Mouse (Mus musculus) stomach, embryonic 14.5 days (tissue): ENCODE data around the gene Atp9a. TPM values are rescaled to one million over a fixed set of nuclear protein-coding genes. Genes with fewer than 3 reads are reported as not detected.

Source experiments
- ATAC-seq: fragments of 200-750 bp; cut with Nextera tagmentation; 2 replicates; pipeline ENCODE4 v1.8.0; 2017; ENCODE audit warnings: low read depth, moderate TSS enrichment; ENCODE audit not compliant: insufficient number of reproducible peaks, insufficient read depth, low FRiP score
- H3K27ac ChIP-seq: fragments of 300-500 bp; sonication (generic); 2 replicates; pipeline ENCODE4 v1.5.1; 2014; ENCODE audit warnings: mild to moderate bottlenecking, low read length, moderate library complexity, mixed read lengths
- H3K27me3 ChIP-seq: fragments of 300-500 bp; sonication (generic); 2 replicates; pipeline ENCODE4 v1.6.1; 2014; ENCODE audit warnings: low read length, control low read depth, mixed read lengths; ENCODE audit not compliant: control insufficient read depth, insufficient read depth
- H3K36me3 ChIP-seq: fragments of 300-500 bp; sonication (generic); 2 replicates; pipeline ENCODE4 v1.6.1; 2014; ENCODE audit warnings: mild to moderate bottlenecking, control low read depth, low read length, moderate library complexity, mixed read lengths; ENCODE audit not compliant: control insufficient read depth, insufficient read depth
- H3K4me1 ChIP-seq: fragments of 300-500 bp; sonication (generic); 2 replicates; pipeline ENCODE4 v1.6.1; 2014; ENCODE audit warnings: low read length, control low read depth, mixed read lengths; ENCODE audit not compliant: control insufficient read depth, insufficient read depth
- H3K4me2 ChIP-seq: fragments of 300-500 bp; sonication (generic); replicated peaks from 2 replicates; pipeline ENCODE4 v1.6.1; 2014; ENCODE audit warnings: low read depth, low read length, control low read depth
- H3K4me3 ChIP-seq: fragments of 300-500 bp; sonication (generic); 2 replicates; pipeline ENCODE4 v1.5.1; 2014; ENCODE audit warnings: low read depth, low read length, control low read depth
- H3K9ac ChIP-seq: fragments of 300-500 bp; sonication (generic); replicated peaks from 2 replicates; pipeline ENCODE4 v1.6.1; 2014; ENCODE audit warnings: low read depth, mild to moderate bottlenecking, control low read depth, low read length, moderate library complexity, mixed read lengths
- H3K9me3 ChIP-seq: fragments of 300-500 bp; sonication (generic); 2 replicates; pipeline ENCODE4 v1.6.1; 2016; ENCODE audit warnings: low read depth, low read length, control low read depth; ENCODE audit not compliant: control insufficient read depth
- WGBS: fragments of 180-500 bp; shearing (Covaris S2); extraction: QIAGEN DNeasy Blood & Tissue Kit; methylation state at CpG from one replicate; pipeline ENCODE4 v1.1.7; 2014; 5-methylcytosine and 5-hydroxymethylcytosine counted together
- polyA plus RNA-seq: library from polyadenylated mRNA; unstranded; fragments of >200 nt; fragmentation: Nextera tagmentation; extraction: Ambion mirVana; gene quantifications from 2 replicates; pipeline ENCODE4 v1.2.1, GENCODE M21; 2014

The Atp9a gene
- polyA plus RNA-seq, 1 experiment from 2014 or later, result 12.6 TPM

- Histone ChIP-seq H3K4me1 (peaks cover 8% of the 10 kb centered on the region), H3K27me3 (0 out of 2 replicates have a peak, but pooled peaks cover 7% of the 10 kb centered on the region), H3K4me3 (peak within 1 kb of the TSS; percentile 57), H3K4me2 (peak within 1 kb of the TSS; percentile 99), H3K27ac (peak within 1 kb of the TSS; percentile 61; the same call in 1 of the 2 replicates), H3K9me3 (no peaks in the 10 kb centered on the region), H3K9ac (peak within 1 kb of the TSS; percentile 21; the same call in 1 of the 2 replicates), H3K36me3 (no peaks in the 10 kb centered on the region)
- WGBS, result 14% methylated on average over 10 of the region's 10 CpGs
- no peak for ATAC-seq
Observed at GRCm38 (mm10) chr2:168767582-168767981, 25.4 kb upstream of the Atp9a start, which contains the start of gene Sall4. Gene Sall4 (minus strand): TSS chr2:168767943.

GRCm38 (mm10) chr2:168766538-168767361 lies 24.5 kb upstream of the Atp9a start:
- H3K27me3 ChIP-seq, result 0 out of 2 replicates have a peak, but pooled peaks cover 7% of the 10 kb centered on the region
- no peaks in the 10 kb centered on the region for H3K36me3 ChIP-seq
- peak overlapping the region; percentile 57 for H3K4me3 ChIP-seq
- H3K27ac ChIP-seq, result peak overlapping the region; percentile 61; the same call in 1 of the 2 replicates
- 0 out of 2 replicates have a peak, but pooled peaks have one; percentile 38 for ATAC-seq
- H3K4me2 ChIP-seq, result peak overlapping the region; percentile 99
- WGBS, result under 1% methylated on average over 51 of the region's 52 CpGs
- H3K4me1 ChIP-seq, result peaks cover 15% of the 10 kb centered on the region
- no peaks in the 10 kb centered on the region for H3K9me3 ChIP-seq
- H3K9ac ChIP-seq, result peak overlapping the region; percentile 58

DNA sequence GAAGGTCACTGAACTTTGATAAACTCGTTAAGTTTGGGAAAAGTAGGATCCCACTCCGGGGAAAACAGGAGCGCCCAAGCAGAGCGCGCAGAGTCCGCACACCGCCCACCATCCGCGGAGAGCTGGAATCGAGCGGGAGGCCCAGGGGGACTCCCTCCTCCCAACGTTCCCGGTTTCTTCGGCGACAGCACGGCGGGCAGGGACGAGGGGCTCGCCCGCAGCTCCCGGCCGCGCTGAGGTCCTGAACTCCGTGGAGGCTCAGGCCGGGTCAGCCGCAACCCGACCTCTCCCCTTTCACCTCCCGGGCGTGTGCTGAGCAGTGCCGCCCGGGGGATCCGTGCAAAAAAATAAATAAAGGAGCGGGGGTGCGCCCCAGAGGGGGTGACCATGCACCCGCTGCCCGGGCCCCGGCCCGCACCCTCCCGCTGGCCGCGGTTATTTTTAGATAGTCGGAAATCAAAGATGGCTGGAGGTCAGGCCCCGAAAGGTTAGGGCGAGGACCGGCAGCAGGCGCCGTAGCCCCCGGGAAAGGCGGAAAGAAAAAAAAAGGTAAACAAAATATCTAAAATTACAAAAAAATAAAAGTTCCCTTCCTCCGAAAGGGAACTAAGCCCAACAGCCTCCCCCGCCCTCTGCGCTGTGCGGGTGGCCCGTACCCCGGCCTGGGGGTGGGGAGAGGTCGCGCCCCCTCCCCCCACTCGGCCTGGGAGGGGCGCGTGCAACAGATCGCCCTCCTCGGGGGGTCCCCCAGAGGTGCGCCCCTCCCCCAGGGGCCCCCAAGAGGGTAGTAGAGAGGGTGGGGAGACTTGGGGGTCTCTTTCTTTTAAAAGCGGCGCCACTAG lies 23.7 kb upstream of the Atp9a start:
- H3K27ac ChIP-seq, result peak overlapping the region; percentile 27; the same call in 1 of the 2 replicates
- H3K36me3 ChIP-seq, result no peaks in the 10 kb centered on the region
- 0 out of 2 replicates have a peak, but pooled peaks cover 7% of the 10 kb centered on the region for H3K27me3 ChIP-seq
- peak overlapping the region; percentile 99 for H3K4me2 ChIP-seq
- no peak for ATAC-seq
- no peaks in the 10 kb centered on the region for H3K9me3 ChIP-seq
- under 1% methylated on average over 64 of the region's 65 CpGs for WGBS
- peak overlapping the region; percentile 57 for H3K4me3 ChIP-seq
- peak overlapping the region; percentile 58 for H3K9ac ChIP-seq
- peaks cover 16% of the 10 kb centered on the region for H3K4me1 ChIP-seq

GRCm38 (mm10) chr2:168765065-168765681 lies 23.0 kb upstream of the Atp9a start:
- WGBS, result 2% methylated on average over 32 of the region's 32 CpGs
- H3K9me3 ChIP-seq, result no peaks in the 10 kb centered on the region
- H3K4me3 ChIP-seq, result peak overlapping the region; percentile 57
- peaks cover 16% of the 10 kb centered on the region for H3K4me1 ChIP-seq
- 0 out of 2 replicates have a peak, but pooled peaks cover 7% of the 10 kb centered on the region for H3K27me3 ChIP-seq
- ATAC-seq, result peak; percentile 51
- H3K27ac ChIP-seq, result no peak overlapping the region
- H3K36me3 ChIP-seq, result no peaks in the 10 kb centered on the region
- peak overlapping the region; percentile 99 for H3K4me2 ChIP-seq
- peak overlapping the region; percentile 58 for H3K9ac ChIP-seq

- H3K4me1 ChIP-seq, result peaks cover 16% of the 10 kb centered on the region
- no peak overlapping the region for H3K27ac ChIP-seq
- no peaks in the 10 kb centered on the region for H3K36me3 ChIP-seq
- no peak overlapping the region for H3K9ac ChIP-seq
- H3K4me3 ChIP-seq, result no peak overlapping the region
- 27% methylated on average over 9 of the region's 9 CpGs for WGBS
- ATAC-seq, result no peak
- H3K27me3 ChIP-seq, result 0 out of 2 replicates have a peak, but pooled peaks cover 7% of the 10 kb centered on the region
- no peak overlapping the region for H3K4me2 ChIP-seq
- H3K9me3 ChIP-seq, result no peaks in the 10 kb centered on the region
Observed at GRCm38 (mm10) chr2:168764460-168764867, 22.3 kb upstream of the Atp9a start.

- Histone ChIP-seq H3K9me3 (no peaks in the 10 kb centered on the region), H3K27ac (no peak overlapping the region), H3K9ac (no peak overlapping the region), H3K36me3 (no peaks in the 10 kb centered on the region), H3K27me3 (0 out of 2 replicates have a peak, but pooled peaks cover 7% of the 10 kb centered on the region), H3K4me1 (peaks cover 16% of the 10 kb centered on the region), H3K4me3 (no peak overlapping the region), H3K4me2 (no peak overlapping the region)
- ATAC-seq, result no peak
- 29% methylated on average over 7 of the region's 7 CpGs for WGBS
Observed at GRCm38 (mm10) chr2:168763785-168764184, 21.6 kb upstream of the Atp9a start.

DNA sequence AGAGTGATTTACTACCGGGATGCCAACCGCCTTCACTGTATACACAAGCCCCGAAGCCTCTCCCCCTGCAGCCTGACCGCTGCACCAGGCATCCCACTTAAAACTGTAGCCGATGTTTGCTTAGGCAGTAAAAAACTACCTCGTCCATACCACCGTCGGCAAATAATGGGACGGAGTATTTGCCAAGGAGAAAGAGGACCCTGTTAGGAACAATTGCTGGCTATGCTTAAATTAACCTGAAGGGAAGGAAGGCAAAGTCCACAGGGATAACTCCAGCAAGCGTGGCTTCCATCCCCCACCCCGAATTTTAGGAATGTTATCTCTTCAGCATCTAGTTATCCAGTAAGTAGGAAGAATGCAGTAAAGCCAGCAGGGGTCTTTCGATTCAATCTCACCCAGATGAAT lies 20.2 kb upstream of the Atp9a start:
- Histone ChIP-seq H3K27me3 (0 out of 2 replicates have a peak, but pooled peaks cover 7% of the 10 kb centered on the region), H3K36me3 (no peaks in the 10 kb centered on the region), H3K9me3 (no peaks in the 10 kb centered on the region), H3K4me2 (peak overlapping the region; percentile 20; the same call in 1 of the 2 replicates), H3K4me3 (no peak overlapping the region), H3K27ac (no peak overlapping the region), H3K4me1 (peaks cover 16% of the 10 kb centered on the region), H3K9ac (no peak overlapping the region)
- 4% methylated on average over 12 of the region's 12 CpGs for WGBS
- ATAC-seq, result no peak
